Mouse (Mus musculus): ENCODE measurements at regions not wholly inside any gene's neighbourhood (a gene's known extent, or its start where the extent isn't known, plus 50 kb on each side); places are given as distances from the start of the nearest gene placed in this dataset.

- TF ChIP-seq CTCF (IDR thresholded peaks at IDR 0.05; ENCODE audit: low read depth) (no peak), EP300 (IDR thresholded peaks at IDR 0.05; ENCODE audit: low read depth) (no peak)
Measured at GRCm38 (mm10) chr16:9260966-9261365, 431.1 kb downstream of the 1810013L24Rik start.

Data from liver, embryonic 14.5 days (tissue).